Mouse (Mus musculus): ENCODE measurements around the gene Rab17. TPM values are rescaled to one million over a fixed set of nuclear protein-coding genes. Genes with fewer than 3 reads are reported as not detected.

Gene Rab17
- total and polyA plus RNA-seq, 3 experiments = not detected

DNA sequence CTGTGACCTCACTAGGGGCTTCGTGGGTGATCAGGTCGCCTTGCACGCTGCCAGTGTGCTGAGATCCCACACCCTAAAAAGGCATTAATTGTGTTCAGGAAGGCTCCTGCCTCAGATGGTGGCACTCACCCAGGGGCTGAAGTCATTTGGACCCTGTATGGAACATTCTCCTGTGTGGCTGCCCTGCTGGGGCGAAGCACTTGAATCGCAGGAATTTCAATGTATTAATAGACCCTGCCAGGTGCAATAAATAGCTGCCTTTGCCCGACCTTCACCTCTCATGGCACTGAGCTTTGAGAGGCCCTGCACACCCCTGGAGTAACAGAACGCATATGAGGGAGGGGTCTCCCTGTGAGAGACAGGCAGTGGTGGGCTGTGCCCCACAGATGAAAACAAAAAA lies 46.1 kb upstream of the Rab17 start:
- Histone ChIP-seq H3K27me3 (ENCODE audit: control insufficient read depth in 1 of 2, insufficient read depth in 2 of 2, low read length in 2 of 2) (no peaks in the 10 kb centered on the region), H3K4me3 (ENCODE audit: control insufficient read depth in 1 of 2, insufficient read depth in 1 of 2, low read depth in 2 of 2, low read length in 2 of 2) (no peak overlapping the region), H3K9ac (ENCODE audit: control insufficient read depth, low read depth, low read length, poor library complexity, severe bottlenecking) (no peak overlapping the region), H3K4me1 (ENCODE audit: control insufficient read depth in 1 of 2, insufficient read depth in 2 of 2, low read length in 2 of 2) (peaks cover 0 to 2% of the 10 kb centered on the region in 2 experiments; a peak in 1 of 4 replicates), H3K79me2 (ENCODE audit: control insufficient read depth, insufficient read depth, low read length, poor library complexity) (no peaks in the 10 kb centered on the region), H3K27ac (ENCODE audit: control insufficient read depth, low read depth, low read length) (no peak overlapping the region), H3K9me3 (replicated peaks; ENCODE audit: insufficient read depth, low read length) (no peaks in the 10 kb centered on the region), H3K36me3 (ENCODE audit: control insufficient read depth in 1 of 2, insufficient read depth in 2 of 2, low read length in 2 of 2) (no peaks in the 10 kb centered on the region)
- TF ChIP-seq JUND (IDR thresholded peaks at IDR 0.05; ENCODE audit: low read depth, low read length) (no peak), ZC3H11A (IDR thresholded peaks at IDR 0.05; ENCODE audit: low read depth, low read length) (no peak), MAFK (IDR thresholded peaks at IDR 0.05; ENCODE audit: borderline replicate concordance, low read depth, low read length) (no peak), USF1 (IDR thresholded peaks at IDR 0.05; ENCODE audit: low read depth, low read length) (no peak), NELFE (IDR thresholded peaks at IDR 0.05; ENCODE audit: low read depth, low read length) (no peak), SMC3 (IDR thresholded peaks at IDR 0.05; ENCODE audit: low read depth, low read length) (no peak), BHLHE40 (IDR thresholded peaks at IDR 0.05; ENCODE audit: borderline replicate concordance, low read depth, low read length) (no peak), MYC (IDR thresholded peaks at IDR 0.05; ENCODE audit: low read depth, low read length) (no peak), NRF1 (IDR thresholded peaks at IDR 0.05; ENCODE audit: insufficient read depth, low read depth, low read length, poor library complexity, severe bottlenecking) (no peak), ETS1 (IDR thresholded peaks at IDR 0.05; ENCODE audit: low read depth, low read length) (no peak)
- DNase-seq (ENCODE audit: low read depth, low spot score) = no peak

DNA sequence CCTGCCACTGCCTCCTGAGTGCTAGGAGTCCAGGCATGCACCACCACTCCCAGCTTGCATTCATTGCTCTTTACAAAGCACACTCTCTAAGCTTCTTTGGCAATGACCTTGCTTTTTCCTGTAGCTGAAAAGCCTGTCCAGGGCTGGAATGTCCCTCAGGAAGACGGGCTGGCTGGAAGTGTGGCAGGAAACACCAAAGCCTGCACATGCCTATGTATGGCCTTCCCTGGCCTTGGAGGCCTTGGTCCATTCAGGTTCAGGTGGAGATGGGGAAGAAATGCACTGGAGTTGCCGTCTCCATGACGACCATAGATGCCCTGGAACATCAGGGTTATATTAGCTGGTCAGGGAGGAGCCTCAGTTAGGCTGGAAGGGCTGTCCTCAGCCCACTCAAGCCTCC lies 44.3 kb upstream of the Rab17 start:
- no peak for DNase-seq (ENCODE audit: low read depth, low spot score)
- Histone ChIP-seq H3K4me3 (ENCODE audit: control insufficient read depth in 1 of 2, insufficient read depth in 1 of 2, low read depth in 2 of 2, low read length in 2 of 2) (no peak overlapping the region), H3K9ac (ENCODE audit: control insufficient read depth, low read depth, low read length, poor library complexity, severe bottlenecking) (no peak overlapping the region), H3K27ac (ENCODE audit: control insufficient read depth, low read depth, low read length) (no peak overlapping the region), H3K9me3 (replicated peaks; ENCODE audit: insufficient read depth, low read length) (no peaks in the 10 kb centered on the region), H3K4me1 (ENCODE audit: control insufficient read depth in 1 of 2, insufficient read depth in 2 of 2, low read length in 2 of 2) (no peaks in the 10 kb centered on the region), H3K27me3 (ENCODE audit: control insufficient read depth in 1 of 2, insufficient read depth in 2 of 2, low read length in 2 of 2) (no peaks in the 10 kb centered on the region), H3K36me3 (ENCODE audit: control insufficient read depth in 1 of 2, insufficient read depth in 2 of 2, low read length in 2 of 2) (no peaks in the 10 kb centered on the region), H3K79me2 (ENCODE audit: control insufficient read depth, insufficient read depth, low read length, poor library complexity) (no peaks in the 10 kb centered on the region)
- no peak for TF ChIP-seq SMC3 (IDR thresholded peaks at IDR 0.05; ENCODE audit: low read depth, low read length)
- TF ChIP-seq MYB (IDR thresholded peaks at IDR 0.05; ENCODE audit: low read depth, low read length) = no peak
- TF ChIP-seq SIN3A (IDR thresholded peaks at IDR 0.05; ENCODE audit: low read length) = no peak
- no peak for TF ChIP-seq ETS1 (IDR thresholded peaks at IDR 0.05; ENCODE audit: low read depth, low read length)
- TF ChIP-seq MAFK (IDR thresholded peaks at IDR 0.05; ENCODE audit: borderline replicate concordance, low read depth, low read length) = no peak
- TF ChIP-seq RAD21 (IDR thresholded peaks at IDR 0.05; ENCODE audit: low read depth, low read length) = no peak
- TF ChIP-seq RCOR1 (IDR thresholded peaks at IDR 0.05; ENCODE audit: low read depth, low read length) = no peak
- no peak for TF ChIP-seq MXI1 (IDR thresholded peaks at IDR 0.05; ENCODE audit: low read depth, low read length)
- no peak for TF ChIP-seq MEF2A (IDR thresholded peaks at IDR 0.05; ENCODE audit: extremely low read depth, insufficient replicate concordance, low read depth, low read length, poor library complexity, severe bottlenecking)
- TF ChIP-seq HCFC1 (IDR thresholded peaks at IDR 0.05; ENCODE audit: low read depth, low read length) = no peak
- no peak for TF ChIP-seq MYC (IDR thresholded peaks at IDR 0.05; ENCODE audit: low read depth, low read length)
- TF ChIP-seq POLR2A (IDR thresholded peaks at IDR 0.05; ENCODE audit: control insufficient read depth in 1 of 2, insufficient read depth in 1 of 2, low read depth in 1 of 2, low read length in 2 of 2, poor library complexity in 1 of 2) = no peak
- no peak for TF ChIP-seq USF1 (IDR thresholded peaks at IDR 0.05; ENCODE audit: low read depth, low read length)

All from MEL (cell line).